Mouse (Mus musculus): ENCODE data around the gene Cln3. TPM values are rescaled to one million over a fixed set of nuclear protein-coding genes. Genes with fewer than 3 reads are reported as not detected.

Gene Cln3
- polyA plus RNA-seq, 2 experiments, result 34.6 to 55.4 TPM

- no peak for TF ChIP-seq POLR2A (IDR thresholded peaks at IDR 0.05; ENCODE audit: borderline replicate concordance, extremely low read depth, insufficient read depth, insufficient read length)
- no peak for ATAC-seq (ENCODE audit: low FRiP score, low read depth)
- H3K9me3 ChIP-seq (ENCODE audit: control insufficient read depth, low read length), result no peaks in the 10 kb centered on the region
- no peaks in the 10 kb centered on the region for H3K4me1 ChIP-seq (ENCODE audit: control insufficient read depth, insufficient read depth, low read length)
- H3K27me3 ChIP-seq (ENCODE audit: control insufficient read depth, insufficient read depth, low read length), result no peaks in the 10 kb centered on the region
- H3K27ac ChIP-seq (replicated peaks; ENCODE audit: low read depth, low read length), result no peak overlapping the region
- H3K4me2 ChIP-seq (replicated peaks; ENCODE audit: low read depth, low read length, severe bottlenecking), result no peak overlapping the region
- DNase-seq (ENCODE audit: low spot score), result no peak
- no peak overlapping the region for H3K4me3 ChIP-seq (replicated peaks; ENCODE audit: low read length)
- H3K36me3 ChIP-seq (ENCODE audit: control insufficient read depth, insufficient read depth, low read length), result no peaks in the 10 kb centered on the region
- H3K9ac ChIP-seq (ENCODE audit: low read depth, low read length, severe bottlenecking), result no peak overlapping the region
- 70% methylated on average over 3 of the region's 3 CpGs for WGBS
Measured at GRCm38 (mm10) chr7:126607064-126607463, 21.4 kb upstream of the Cln3 start.

DNA sequence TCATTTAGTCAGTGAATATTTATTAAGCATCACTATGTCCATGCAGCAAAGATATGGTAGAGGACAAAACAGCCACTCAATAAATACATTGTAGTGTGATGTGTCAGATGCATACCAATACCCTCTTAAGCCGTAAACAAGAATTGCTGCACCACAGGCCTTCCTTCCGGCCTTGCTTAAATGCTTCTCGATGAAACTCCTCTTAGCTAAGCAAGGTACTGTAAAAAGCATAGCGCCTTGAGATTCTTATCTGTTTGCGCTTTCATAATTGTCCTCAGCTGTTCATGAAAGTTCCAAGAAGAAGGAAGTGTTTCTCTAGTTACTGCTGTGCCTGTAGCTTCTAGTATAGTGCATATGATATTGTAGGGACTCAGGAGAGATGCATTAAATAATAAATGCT, 21.0 kb upstream of the Cln3 start:
- no peaks in the 10 kb centered on the region for H3K4me1 ChIP-seq (ENCODE audit: control insufficient read depth, insufficient read depth, low read length)
- no peak overlapping the region for H3K4me2 ChIP-seq (replicated peaks; ENCODE audit: low read depth, low read length, severe bottlenecking)
- H3K9me3 ChIP-seq (ENCODE audit: control insufficient read depth, low read length), result no peaks in the 10 kb centered on the region
- no peak overlapping the region for H3K27ac ChIP-seq (replicated peaks; ENCODE audit: low read depth, low read length)
- no peak overlapping the region for H3K9ac ChIP-seq (ENCODE audit: low read depth, low read length, severe bottlenecking)
- no peak for TF ChIP-seq POLR2A (IDR thresholded peaks at IDR 0.05; ENCODE audit: borderline replicate concordance, extremely low read depth, insufficient read depth, insufficient read length)
- WGBS, result 73% methylated on average over 5 of the region's 5 CpGs
- H3K27me3 ChIP-seq (ENCODE audit: control insufficient read depth, insufficient read depth, low read length), result no peaks in the 10 kb centered on the region
- no peak for DNase-seq (ENCODE audit: low spot score)
- no peak overlapping the region for H3K4me3 ChIP-seq (replicated peaks; ENCODE audit: low read length)
- no peak for ATAC-seq (ENCODE audit: low FRiP score, low read depth)
- H3K36me3 ChIP-seq (ENCODE audit: control insufficient read depth, insufficient read depth, low read length), result no peaks in the 10 kb centered on the region

DNA sequence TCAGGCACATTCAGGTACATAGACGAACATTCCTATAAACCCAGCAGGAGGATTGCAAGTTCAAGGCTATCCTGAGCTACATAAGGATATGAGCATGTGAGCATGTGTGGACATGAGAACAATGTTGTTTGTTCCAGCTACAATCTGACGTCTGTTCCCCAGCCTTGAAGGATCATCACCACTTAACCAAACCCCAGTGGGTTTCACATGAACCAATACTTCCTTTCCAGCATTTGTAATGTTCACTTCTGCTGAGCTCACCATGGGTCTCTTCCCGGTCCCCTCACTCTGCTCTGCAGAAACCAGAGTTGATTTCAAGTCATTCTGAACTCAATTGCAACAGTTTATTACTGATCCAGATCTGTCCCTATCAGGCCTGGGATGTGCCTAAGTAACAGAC, 17.0 kb upstream of the Cln3 start:
- Histone ChIP-seq H3K27ac (replicated peaks; ENCODE audit: low read depth, low read length) (no peak overlapping the region), H3K36me3 (ENCODE audit: control insufficient read depth, insufficient read depth, low read length) (no peaks in the 10 kb centered on the region), H3K4me1 (ENCODE audit: control insufficient read depth, insufficient read depth, low read length) (no peaks in the 10 kb centered on the region), H3K9me3 (ENCODE audit: control insufficient read depth, low read length) (no peaks in the 10 kb centered on the region), H3K4me3 (replicated peaks; ENCODE audit: low read length) (no peak overlapping the region), H3K4me2 (replicated peaks; ENCODE audit: low read depth, low read length, severe bottlenecking) (no peak overlapping the region), H3K27me3 (ENCODE audit: control insufficient read depth, insufficient read depth, low read length) (no peaks in the 10 kb centered on the region), H3K9ac (ENCODE audit: low read depth, low read length, severe bottlenecking) (no peak overlapping the region)
- DNase-seq (ENCODE audit: low spot score), result no peak
- TF ChIP-seq POLR2A (IDR thresholded peaks at IDR 0.05; ENCODE audit: borderline replicate concordance, extremely low read depth, insufficient read depth, insufficient read length), result no peak
- 75% methylated on average over 3 of the region's 3 CpGs for WGBS
- no peak for ATAC-seq (ENCODE audit: low FRiP score, low read depth)

DNA sequence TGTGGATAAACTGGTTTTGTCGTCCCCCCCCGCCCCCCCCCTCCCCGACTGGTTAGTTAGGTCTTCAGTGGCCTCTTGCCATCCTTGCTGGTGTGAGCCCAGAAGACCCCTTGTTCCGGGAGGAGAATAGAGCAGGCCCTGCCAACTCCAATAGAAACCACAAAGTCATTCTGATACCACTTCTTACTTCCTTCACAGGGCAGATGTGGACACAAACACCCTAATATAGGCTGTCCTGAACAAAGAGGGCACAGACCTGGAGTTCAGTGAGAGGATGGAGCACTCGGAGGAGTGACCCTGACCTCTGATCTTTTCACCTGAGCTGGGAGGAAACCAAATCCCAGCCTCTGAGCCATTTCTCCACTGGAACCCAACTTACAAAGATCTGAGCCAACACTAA, 16.3 kb upstream of the Cln3 start:
- no peak for ATAC-seq (ENCODE audit: low FRiP score, low read depth)
- H3K27me3 ChIP-seq (ENCODE audit: control insufficient read depth, insufficient read depth, low read length), result no peaks in the 10 kb centered on the region
- 48% methylated on average over 4 of the region's 5 CpGs for WGBS
- no peak overlapping the region for H3K4me3 ChIP-seq (replicated peaks; ENCODE audit: low read length)
- no peak overlapping the region for H3K9ac ChIP-seq (ENCODE audit: low read depth, low read length, severe bottlenecking)
- DNase-seq (ENCODE audit: low spot score), result no peak
- no peaks in the 10 kb centered on the region for H3K36me3 ChIP-seq (ENCODE audit: control insufficient read depth, insufficient read depth, low read length)
- H3K4me1 ChIP-seq (ENCODE audit: control insufficient read depth, insufficient read depth, low read length), result no peaks in the 10 kb centered on the region
- TF ChIP-seq POLR2A (IDR thresholded peaks at IDR 0.05; ENCODE audit: borderline replicate concordance, extremely low read depth, insufficient read depth, insufficient read length), result no peak
- no peak overlapping the region for H3K4me2 ChIP-seq (replicated peaks; ENCODE audit: low read depth, low read length, severe bottlenecking)
- no peak overlapping the region for H3K27ac ChIP-seq (replicated peaks; ENCODE audit: low read depth, low read length)
- no peaks in the 10 kb centered on the region for H3K9me3 ChIP-seq (ENCODE audit: control insufficient read depth, low read length)

DNA sequence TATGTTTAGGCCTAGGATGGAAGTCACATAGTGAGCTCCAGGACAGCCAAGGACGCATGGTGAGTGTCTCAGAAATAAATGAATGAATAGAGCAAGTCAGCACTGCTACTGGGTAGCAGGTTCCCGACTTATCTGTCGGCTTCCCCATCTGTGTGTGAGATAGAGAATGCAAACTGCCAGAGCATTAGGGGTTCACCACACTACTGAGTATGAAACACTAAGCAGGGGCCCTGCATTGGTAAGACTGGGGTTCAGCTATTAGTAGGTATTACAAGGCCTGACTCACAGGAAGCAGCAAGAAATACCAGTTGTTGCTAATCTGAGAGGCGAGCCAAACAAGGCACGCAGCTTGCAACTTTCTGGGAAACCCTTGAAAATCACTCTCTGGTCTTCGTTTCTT, 13.3 kb upstream of the Cln3 start:
- H3K27ac ChIP-seq (replicated peaks; ENCODE audit: low read depth, low read length), result no peak overlapping the region
- 90% methylated on average over 6 of the region's 6 CpGs for WGBS

GRCm38 (mm10) chr7:126596414-126596813, 10.8 kb upstream of the Cln3 start:
- no peak overlapping the region for H3K4me2 ChIP-seq (replicated peaks; ENCODE audit: low read depth, low read length, severe bottlenecking)
- DNase-seq (ENCODE audit: low spot score) (no peak), ATAC-seq (ENCODE audit: low FRiP score, low read depth) (no peak)
- H3K9me3 ChIP-seq (ENCODE audit: control insufficient read depth, low read length), result no peaks in the 10 kb centered on the region
- H3K36me3 ChIP-seq (ENCODE audit: control insufficient read depth, insufficient read depth, low read length), result no peaks in the 10 kb centered on the region
- no peak overlapping the region for H3K4me3 ChIP-seq (replicated peaks; ENCODE audit: low read length)
- no peak overlapping the region for H3K9ac ChIP-seq (ENCODE audit: low read depth, low read length, severe bottlenecking)
- no peaks in the 10 kb centered on the region for H3K27me3 ChIP-seq (ENCODE audit: control insufficient read depth, insufficient read depth, low read length)
- no peak overlapping the region for H3K27ac ChIP-seq (replicated peaks; ENCODE audit: low read depth, low read length)
- no peaks in the 10 kb centered on the region for H3K4me1 ChIP-seq (ENCODE audit: control insufficient read depth, insufficient read depth, low read length)
- WGBS, result 62% methylated on average over 6 of the region's 6 CpGs
- no peak for TF ChIP-seq POLR2A (IDR thresholded peaks at IDR 0.05; ENCODE audit: borderline replicate concordance, extremely low read depth, insufficient read depth, insufficient read length)

More for the DNA sequence above, 13.3 kb upstream of the Cln3 start:
- Histone ChIP-seq H3K36me3 (ENCODE audit: control insufficient read depth, insufficient read depth, low read length) (no peaks in the 10 kb centered on the region), H3K9ac (ENCODE audit: low read depth, low read length, severe bottlenecking) (no peak overlapping the region), H3K4me1 (ENCODE audit: control insufficient read depth, insufficient read depth, low read length) (no peaks in the 10 kb centered on the region), H3K27me3 (ENCODE audit: control insufficient read depth, insufficient read depth, low read length) (no peaks in the 10 kb centered on the region), H3K4me2 (replicated peaks; ENCODE audit: low read depth, low read length, severe bottlenecking) (no peak overlapping the region), H3K9me3 (ENCODE audit: control insufficient read depth, low read length) (no peaks in the 10 kb centered on the region), H3K4me3 (replicated peaks; ENCODE audit: low read length) (no peak overlapping the region)
- DNase-seq (ENCODE audit: low spot score) (no peak), ATAC-seq (ENCODE audit: low FRiP score, low read depth) (no peak)
- no peak for TF ChIP-seq POLR2A (IDR thresholded peaks at IDR 0.05; ENCODE audit: borderline replicate concordance, extremely low read depth, insufficient read depth, insufficient read length)
